Mouse (Mus musculus) 3T3-L1 (cell line): ENCODE data around the gene Zfp986.
"Not testable (repeated sequence)": the region's sequence is repeated elsewhere in the genome, so short reads cannot be mapped to it uniquely, and the experiment has no call there.

Experiments
- DNase-seq: peaks from one replicate; pipeline ENCODE4 v3.0.0-alpha.2; 2015; ENCODE audit warnings: low read depth, low spot score

The Zfp986 gene

DNA sequence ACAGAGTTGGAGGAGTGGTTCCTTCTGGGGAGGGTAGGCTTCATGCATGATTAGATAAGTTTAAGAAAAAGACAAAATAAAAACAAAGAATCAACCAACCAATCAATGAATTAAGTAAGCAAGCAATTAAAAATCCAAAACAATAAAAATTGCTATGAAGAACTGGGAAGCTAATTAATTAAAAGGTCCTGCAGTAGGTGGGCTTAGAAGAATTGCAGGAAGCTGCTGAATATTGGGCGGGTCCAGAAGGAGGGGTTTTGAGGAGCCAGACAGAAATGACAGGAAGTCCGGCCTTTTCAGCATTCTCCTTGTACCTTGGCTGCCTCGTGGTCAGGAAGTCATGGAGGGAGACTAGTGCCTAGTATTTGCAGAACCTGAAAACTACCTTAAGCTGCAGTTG, at the start of gene Zfp986:
Gene Zfp986, plus strand, starts transcription at position 301 of the 400 bp plus-strand sequence.
- peak; percentile 1 for DNase-seq

- DNase-seq = not testable (repeated sequence)
Measured at GRCm38 (mm10) chr4:145819946-145820345, 48.6 kb upstream of the Zfp986 start.

- not testable (repeated sequence) for DNase-seq
Measured at GRCm38 (mm10) chr4:145825606-145826005, 43.0 kb upstream of the Zfp986 start.

GRCm38 (mm10) chr4:145831328-145832062, 37.1 kb upstream of the Zfp986 start:
- DNase-seq = not testable (repeated sequence)

- not testable (repeated sequence) for DNase-seq
Measured at GRCm38 (mm10) chr4:145836300-145836862, 32.2 kb upstream of the Zfp986 start.

GRCm38 (mm10) chr4:145836863-145837440, 31.6 kb upstream of the Zfp986 start:
- not testable (repeated sequence) for DNase-seq

DNA sequence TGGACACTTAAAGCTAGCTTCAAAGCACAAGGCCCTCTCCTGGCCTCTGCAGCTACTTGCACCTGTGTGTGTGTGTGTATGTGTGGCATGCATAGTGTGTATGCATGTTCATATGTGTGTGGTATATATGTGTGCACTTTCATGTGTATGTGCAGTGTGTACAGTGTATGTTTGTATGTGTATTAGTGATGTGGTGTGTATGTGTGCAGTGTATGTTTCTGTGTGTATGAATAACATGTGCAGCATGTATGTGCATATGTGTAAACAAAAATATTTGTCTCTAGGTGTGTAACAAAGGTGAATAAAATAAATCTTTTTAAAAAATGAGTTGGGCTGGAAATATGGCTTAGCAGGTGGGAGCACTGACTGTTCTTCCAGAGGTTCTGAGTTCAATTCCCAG, 21.8 kb upstream of the Zfp986 start:
- DNase-seq = not testable (repeated sequence)

- not testable (repeated sequence) for DNase-seq
Measured at GRCm38 (mm10) chr4:145848183-145848890, 20.3 kb upstream of the Zfp986 start.

DNA sequence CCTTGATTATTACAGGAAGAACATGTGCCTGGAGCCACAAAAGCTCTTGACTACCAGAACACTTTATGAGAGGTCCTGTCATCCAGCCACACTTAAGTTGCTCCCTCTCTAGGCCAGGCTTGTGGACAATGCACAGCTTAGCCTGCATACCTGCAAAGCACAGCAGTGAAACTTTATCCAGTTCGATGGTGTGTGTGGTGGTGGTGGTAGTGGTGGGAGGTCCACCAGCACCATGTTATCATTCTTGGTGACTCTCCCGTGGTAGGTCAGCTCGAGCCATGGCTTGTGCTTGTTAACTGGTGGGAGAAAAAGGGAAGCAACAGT, 19.7 kb upstream of the Zfp986 start:
- DNase-seq = not testable (repeated sequence)

DNA sequence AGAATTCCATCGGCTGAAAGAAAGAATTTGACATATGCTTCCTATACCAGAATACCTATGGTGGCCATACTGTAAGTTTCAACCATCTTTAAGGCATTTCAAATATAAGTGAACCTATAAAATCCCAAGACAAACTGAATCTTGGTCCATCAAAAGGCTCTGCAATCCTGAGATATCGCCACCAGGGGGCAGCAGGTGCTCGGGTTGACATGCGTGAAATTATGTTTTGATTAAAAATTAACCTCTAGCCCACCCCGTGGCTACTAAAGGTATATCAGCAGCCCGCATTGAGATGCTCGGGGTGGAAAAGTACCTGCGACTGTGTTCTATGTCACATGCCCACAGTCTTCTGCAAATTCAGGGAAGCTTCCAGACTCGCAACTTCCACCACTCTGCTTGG, 17.2 kb upstream of the Zfp986 start:
- DNase-seq = not testable (repeated sequence)

GRCm38 (mm10) chr4:145863872-145864271, 4.7 kb upstream of the Zfp986 start:
- DNase-seq = not testable (repeated sequence)
